In genomic region chr12:81783301-81783700, GRCm38 (mm10) we compare ENCODE assay signal across 17 mouse cellular contexts. TPM values are rescaled to one million over a fixed set of nuclear protein-coding genes. Genes with fewer than 3 reads are reported as not detected.
DNase-seq lines count a peak whose midpoint lies in the region; ATAC-seq and TF ChIP-seq lines count a peak whose summit lies in the region.
"Had no signal": no experiment of that assay in that cellular context is flagged by ENCODE, and none has a peak within 500 bp of the region (broad histone marks: within the 10 kb centered on the region; RNA-seq: fewer than 3 reads in every experiment).

No protein-coding gene starts in this region.

- intact Hi-C loops in heart, postnatal 25 days (cut with DNase I) = no loop called here

- no peak overlapping the region for H3K4me2 ChIP-seq in kidney, embryonic 16.5 days (replicated peaks; ENCODE audit: low read depth, low read length)
- H3K4me2 ChIP-seq in lung, embryonic 15.5 days = peak overlapping the region; percentile 93; the same call in 1 of the 2 replicates
- no peak overlapping the region for H3K4me2 ChIP-seq in stomach, postnatal 0 days (replicated peaks; ENCODE audit: low read depth)
- H3K4me2 ChIP-seq: forebrain, embryonic 15.5 days; hindbrain, embryonic 12.5 days had no signal

- ATAC-seq in kidney, embryonic 16.5 days (ENCODE audit: low FRiP score, low TSS enrichment) = no peak
- ATAC-seq in lung, embryonic 15.5 days (ENCODE audit: borderline replicate concordance, extremely low read depth, low FRiP score, low TSS enrichment) = no peak
- ATAC-seq in stomach, postnatal 0 days (ENCODE audit: low FRiP score, low TSS enrichment) = peak; percentile 59
- ATAC-seq: forebrain, embryonic 15.5 days had no signal

- peaks cover 9% of the 10 kb centered on the region for H3K4me1 ChIP-seq in kidney, embryonic 16.5 days (ENCODE audit: insufficient read depth, low read length)
- peaks cover 22% of the 10 kb centered on the region; the same call in 1 of the 2 replicates for H3K4me1 ChIP-seq in lung, embryonic 15.5 days
- H3K4me1 ChIP-seq in stomach, postnatal 0 days (replicated peaks; ENCODE audit: control insufficient read depth, insufficient read depth) = no peaks in the 10 kb centered on the region

- TF ChIP-seq CTCF in stomach, postnatal 0 days (IDR thresholded peaks at IDR 0.05; ENCODE audit: low read depth) = no peak

- DNase-seq in kidney, adult 18-20 months = peak; percentile 18
- DNase-seq in kidney, adult 9 months = peak; percentile 38
- DNase-seq in stomach, postnatal 0 days (ENCODE audit: low spot score) = peak; percentile 78
- DNase-seq in adrenal gland, adult 8-10 months = no peak
- DNase-seq in heart, postnatal 25 days (ENCODE audit: low spot score) = no peak
- no peak for DNase-seq in neural tube, embryonic 10.5 days (ENCODE audit: extremely low spot score, low spot score)
- DNase-seq: adrenal gland, postnatal 25 days; cerebellum, postnatal 14 days; heart, adult 18-20 months; right cerebral cortex, adult 18-20 months; thymus, postnatal 4 days had no signal

- no peak for TF ChIP-seq EP300 in stomach, postnatal 0 days (optimal IDR thresholded peaks at IDR 0.05)

- H3K9ac ChIP-seq in kidney, embryonic 16.5 days (replicated peaks; ENCODE audit: low read length) = no peak overlapping the region
- no peak overlapping the region for H3K9ac ChIP-seq in lung, embryonic 15.5 days
- no peak overlapping the region for H3K9ac ChIP-seq in stomach, postnatal 0 days (ENCODE audit: low read length)
- H3K9ac ChIP-seq: forebrain, embryonic 15.5 days; hindbrain, embryonic 12.5 days; liver, embryonic 14.5 days had no signal

- no peak overlapping the region for H3K27ac ChIP-seq in kidney, embryonic 16.5 days (ENCODE audit: low read length)
- peak overlapping the region; percentile 87 for H3K27ac ChIP-seq in lung, embryonic 15.5 days
- H3K27ac ChIP-seq in stomach, postnatal 0 days (replicated peaks) = peak overlapping the region; percentile 63; the same call in 1 of the 2 replicates
- H3K27ac ChIP-seq: forebrain, embryonic 15.5 days; hindbrain, embryonic 12.5 days; kidney, postnatal 0 days; liver, embryonic 14.5 days had no signal

- no peak overlapping the region for H3K4me3 ChIP-seq in kidney, embryonic 16.5 days (ENCODE audit: low read length)
- no peak overlapping the region for H3K4me3 ChIP-seq in lung, embryonic 15.5 days
- H3K4me3 ChIP-seq in stomach, postnatal 0 days (ENCODE audit: low read depth, low read length) = no peak overlapping the region
- H3K4me3 ChIP-seq: forebrain, embryonic 15.5 days; hindbrain, embryonic 12.5 days had no signal

- H3K9me3 ChIP-seq in kidney, embryonic 16.5 days (ENCODE audit: low read length) = no peaks in the 10 kb centered on the region
- H3K9me3 ChIP-seq in lung, embryonic 15.5 days = no peaks in the 10 kb centered on the region
- H3K9me3 ChIP-seq in stomach, postnatal 0 days (ENCODE audit: control insufficient read depth, low read length) = no peaks in the 10 kb centered on the region
- H3K9me3 ChIP-seq: forebrain, embryonic 15.5 days; hindbrain, embryonic 12.5 days had no signal

- H3K36me3 ChIP-seq in kidney, embryonic 16.5 days (ENCODE audit: insufficient read depth, low read length) = no peaks in the 10 kb centered on the region
- no peaks in the 10 kb centered on the region for H3K36me3 ChIP-seq in lung, embryonic 15.5 days
- H3K36me3 ChIP-seq in stomach, postnatal 0 days (ENCODE audit: control insufficient read depth, insufficient read depth, low read length) = no peaks in the 10 kb centered on the region
- H3K36me3 ChIP-seq: forebrain, embryonic 15.5 days; hindbrain, embryonic 12.5 days had no signal

- 68% methylated on average over 4 of the region's 4 CpGs for WGBS in kidney, embryonic 16.5 days
- 43% methylated on average over 4 of the region's 4 CpGs for WGBS in lung, embryonic 15.5 days
- 42% methylated on average over 4 of the region's 4 CpGs for WGBS in stomach, postnatal 0 days

- peaks cover 32% of the 10 kb centered on the region for H3K27me3 ChIP-seq in kidney, embryonic 16.5 days (ENCODE audit: insufficient read depth, low read length)
- peaks cover 25% of the 10 kb centered on the region for H3K27me3 ChIP-seq in lung, embryonic 15.5 days
- no peaks in the 10 kb centered on the region; the same call in 1 of the 2 replicates for H3K27me3 ChIP-seq in stomach, postnatal 0 days (ENCODE audit: control insufficient read depth, insufficient read depth, low read length)

RNA-seq across cellular contexts. Expression of gene Map3k9, which starts 2.3 kb away (rescaled TPM):
- polyA plus RNA-seq in kidney, embryonic 16.5 days (2015; fragmentation: Nextera tagmentation; extraction: Ambion mirVana) = 0.73 and 0.97 TPM in 2 replicates
- 2.9 TPM in 2 replicates for polyA plus RNA-seq in lung, embryonic 15.5 days (2015; fragmentation: Nextera tagmentation; extraction: Ambion mirVana)
- 3.2 and 3.8 TPM in 2 replicates for polyA plus RNA-seq in stomach, postnatal 0 days (2015; fragmentation: Nextera tagmentation; extraction: Ambion mirVana)
- total RNA-seq in adrenal gland, adult 8-10 months (2022) = 1 to 10 TPM; 1.6 to 9.7 (median 5.5) TPM
- total RNA-seq in heart, postnatal 25 days (2021) = under 1 TPM; 0.25 to 0.29 TPM

Comparison
In these comparisons a context has a peak if more than half of its experiments do, and no peak if none do; other contexts are left out.
1. DNase-seq: peak in kidney, adult 18-20 months (single experiment), kidney, adult 9 months (single experiment) and stomach, postnatal 0 days (single experiment); none in adrenal gland, adult 8-10 months (single experiment), heart, postnatal 25 days (single experiment) and neural tube, embryonic 10.5 days (single experiment).